Mouse (Mus musculus) yolk sac, embryonic 10.5 days (tissue): ENCODE results near the gene Ciz1.

ENCODE experiments used
- DNase-seq: peaks from one replicate; pipeline ENCODE4 v3.0.0-alpha.2; 2017; ENCODE audit warnings: low spot score

Ciz1 gene

DNA sequence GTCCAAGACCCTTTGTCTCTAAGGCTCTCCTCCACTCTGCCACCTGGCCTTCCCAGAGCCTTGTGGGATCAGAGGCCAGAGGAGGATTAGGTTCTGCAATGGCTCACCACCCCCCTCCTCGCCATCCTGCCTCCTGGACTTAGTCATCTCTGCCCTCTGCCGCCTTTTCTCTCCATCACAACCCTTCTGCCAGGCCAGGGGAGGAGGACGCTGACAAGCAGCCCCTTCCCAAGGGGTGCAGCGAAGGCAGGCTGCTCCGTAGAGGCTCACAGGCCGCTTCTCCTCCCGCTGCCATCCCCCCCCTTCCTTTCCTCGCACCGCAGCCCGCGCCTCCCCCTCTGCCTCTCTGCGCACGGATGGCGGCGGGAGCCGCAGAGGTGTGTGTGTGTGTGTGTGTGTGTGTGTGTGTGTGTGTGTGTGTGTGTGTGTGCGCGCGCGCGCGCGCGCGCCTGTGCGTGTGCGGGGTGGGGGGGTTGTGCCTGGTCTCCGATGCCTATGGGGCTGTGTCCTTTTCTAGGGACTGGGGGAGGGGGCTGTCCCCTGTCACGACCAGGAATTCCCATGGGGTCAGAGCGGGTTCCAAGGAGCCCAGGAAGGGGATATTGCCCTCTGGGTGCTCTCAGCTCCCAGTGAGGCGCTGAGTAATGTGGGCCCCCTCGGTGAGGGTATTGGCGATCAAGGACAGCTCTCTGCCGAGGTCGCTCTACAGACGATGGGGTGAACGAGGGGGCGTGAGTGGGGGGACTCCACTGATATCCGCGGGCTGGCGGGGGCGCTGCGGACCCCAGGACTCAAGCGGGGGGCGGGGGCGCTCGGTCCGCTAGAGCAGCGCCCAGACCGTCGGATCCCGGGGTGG lies at the start of gene Ciz1:
Gene Ciz1 (plus strand): TSS at position 177 of the 856 bp plus-strand sequence.
- no peak for DNase-seq

DNA sequence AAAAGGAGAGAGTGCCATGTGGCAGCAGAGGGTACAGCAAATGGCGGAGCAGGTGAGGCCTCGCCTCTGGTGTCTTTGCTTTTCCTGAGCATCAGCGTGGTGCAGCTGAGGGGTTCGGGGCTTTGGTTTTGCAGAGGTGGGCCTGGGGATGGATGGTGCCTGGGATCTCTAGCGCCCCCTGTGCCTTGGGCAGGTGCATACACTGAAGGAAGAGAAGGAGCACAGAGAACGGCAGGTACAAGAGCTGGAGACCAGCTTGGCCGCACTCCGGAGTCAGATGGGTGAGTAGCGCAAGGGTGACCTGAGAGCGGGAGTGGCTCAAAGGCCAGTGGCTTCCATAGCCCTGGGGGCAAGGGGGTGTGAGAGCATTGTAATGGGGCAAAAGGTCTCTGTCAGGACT lies 49.2 kb upstream of the Ciz1 start:
- no peak for DNase-seq

- peak; percentile 58 for DNase-seq
These were observed 47.8 kb upstream of the Ciz1 start for GRCm38 (mm10) chr2:32304145-32304832.

- no peak for DNase-seq
These were observed 46.5 kb upstream of the Ciz1 start for GRCm38 (mm10) chr2:32305668-32306067.

GRCm38 (mm10) chr2:32306176-32306575 lies 46.0 kb upstream of the Ciz1 start:
- DNase-seq: no peak

GRCm38 (mm10) chr2:32307247-32307798 lies 44.8 kb upstream of the Ciz1 start:
- DNase-seq: no peak

DNA sequence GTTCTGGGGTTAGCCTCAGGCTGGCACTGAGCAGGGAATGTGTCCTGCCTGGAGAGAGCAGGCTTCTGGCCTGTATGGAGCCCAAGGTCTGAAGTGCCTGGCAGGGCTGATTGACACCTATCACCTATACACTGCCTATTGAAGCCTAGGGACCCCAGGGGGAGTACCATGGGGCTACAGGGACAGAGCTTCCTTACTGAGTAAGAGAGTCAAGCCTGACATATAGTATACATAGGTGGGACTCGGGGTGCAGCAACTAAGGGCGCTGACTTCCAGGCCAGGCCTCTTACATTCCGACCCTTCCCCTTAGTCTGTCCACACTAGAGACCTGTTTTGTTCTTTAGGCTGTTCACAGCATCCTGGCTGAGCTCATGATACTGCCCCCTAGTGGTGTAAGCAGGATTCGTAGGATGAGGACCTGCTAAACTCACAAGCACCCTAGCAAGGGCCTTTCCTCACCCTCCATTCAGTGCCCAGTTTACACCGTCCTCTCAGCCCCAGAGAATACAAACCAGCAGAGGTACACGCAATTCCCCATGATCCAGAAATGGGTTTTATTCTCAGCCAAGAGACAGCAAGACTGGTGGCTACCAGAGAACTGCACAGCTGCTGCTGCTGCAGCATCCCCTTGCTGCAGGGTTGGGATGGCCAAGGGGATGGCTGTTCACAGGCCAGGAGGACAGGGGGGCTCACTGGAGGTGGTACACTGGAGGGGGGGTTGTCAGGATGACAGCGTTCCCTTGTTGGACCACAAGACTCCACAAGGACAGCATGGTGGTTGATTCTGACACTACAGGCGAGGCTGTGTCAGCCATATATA lies 44.0 kb upstream of the Ciz1 start:
- peak; percentile 30 for DNase-seq

- no peak for DNase-seq
These were observed 43.1 kb upstream of the Ciz1 start for GRCm38 (mm10) chr2:32308870-32309568.

- DNase-seq: no peak
These were observed 41.9 kb upstream of the Ciz1 start for GRCm38 (mm10) chr2:32310096-32310845.

DNA sequence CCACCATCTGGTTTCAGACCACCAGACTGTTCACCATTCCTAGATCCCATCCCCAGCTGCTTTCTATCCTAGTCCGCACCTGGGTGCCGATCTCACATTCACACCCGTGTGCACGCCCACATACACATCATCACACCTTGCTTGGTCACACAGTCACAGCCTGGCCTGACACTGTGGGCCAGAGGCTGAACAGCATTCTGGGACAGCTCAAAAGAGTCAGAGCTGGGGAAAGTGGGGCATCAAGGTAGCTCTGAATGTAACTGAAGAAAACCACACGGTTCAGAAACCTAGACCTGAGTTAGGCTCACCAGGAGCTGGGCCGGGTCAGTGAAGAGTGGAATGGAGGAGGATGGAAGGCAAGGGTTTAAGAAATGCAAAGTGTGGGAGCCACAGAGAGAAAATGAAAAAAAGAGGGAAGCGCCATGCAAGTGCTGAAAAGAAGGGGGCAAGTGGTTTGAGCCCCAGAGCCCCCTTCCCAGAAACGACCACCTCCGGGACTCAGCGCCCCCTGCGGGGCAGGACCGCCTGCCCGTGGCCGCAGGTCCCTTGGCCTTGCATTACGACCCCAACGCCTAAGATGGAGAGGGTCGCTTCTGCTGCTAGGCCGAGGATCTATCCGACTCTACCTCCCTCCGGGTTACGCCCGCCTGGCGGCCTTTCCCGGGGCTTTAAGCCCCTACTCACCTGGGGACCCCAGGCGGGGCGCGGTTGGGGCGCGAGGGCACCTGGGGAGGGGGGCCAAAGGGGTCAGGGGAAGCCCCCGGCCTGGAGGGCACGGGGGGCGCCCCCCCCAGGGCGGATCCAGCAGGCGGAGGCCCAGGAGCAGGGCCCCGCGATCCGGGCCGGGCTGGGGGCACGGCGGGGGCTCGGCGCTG lies 40.4 kb upstream of the Ciz1 start:
- no peak for DNase-seq

- DNase-seq: peak; percentile 93
These were observed 39.7 kb upstream of the Ciz1 start for GRCm38 (mm10) chr2:32312318-32312964.

- DNase-seq: no peak
These were observed 37.3 kb upstream of the Ciz1 start for GRCm38 (mm10) chr2:32314831-32315230.

DNA sequence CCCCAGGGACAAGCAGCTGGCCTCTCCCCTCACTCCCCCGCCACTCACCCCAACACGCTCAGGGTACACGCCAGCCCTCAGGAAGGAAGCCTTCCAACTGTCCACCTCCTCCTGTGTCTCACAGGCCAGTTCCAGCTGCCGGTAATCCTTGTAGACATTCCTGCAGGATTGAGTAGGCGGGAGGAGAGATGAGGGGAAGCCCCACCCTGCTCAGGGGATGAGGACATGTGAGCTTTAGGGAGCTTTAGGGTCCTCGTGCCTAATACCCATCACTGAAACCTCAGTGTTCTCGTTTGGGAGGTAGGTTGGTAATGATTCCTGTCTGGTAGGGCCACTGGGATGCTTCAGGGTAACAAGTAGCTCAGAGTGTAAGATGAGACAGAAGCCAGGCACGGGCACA lies 36.4 kb upstream of the Ciz1 start:
- peak; percentile 58 for DNase-seq

DNA sequence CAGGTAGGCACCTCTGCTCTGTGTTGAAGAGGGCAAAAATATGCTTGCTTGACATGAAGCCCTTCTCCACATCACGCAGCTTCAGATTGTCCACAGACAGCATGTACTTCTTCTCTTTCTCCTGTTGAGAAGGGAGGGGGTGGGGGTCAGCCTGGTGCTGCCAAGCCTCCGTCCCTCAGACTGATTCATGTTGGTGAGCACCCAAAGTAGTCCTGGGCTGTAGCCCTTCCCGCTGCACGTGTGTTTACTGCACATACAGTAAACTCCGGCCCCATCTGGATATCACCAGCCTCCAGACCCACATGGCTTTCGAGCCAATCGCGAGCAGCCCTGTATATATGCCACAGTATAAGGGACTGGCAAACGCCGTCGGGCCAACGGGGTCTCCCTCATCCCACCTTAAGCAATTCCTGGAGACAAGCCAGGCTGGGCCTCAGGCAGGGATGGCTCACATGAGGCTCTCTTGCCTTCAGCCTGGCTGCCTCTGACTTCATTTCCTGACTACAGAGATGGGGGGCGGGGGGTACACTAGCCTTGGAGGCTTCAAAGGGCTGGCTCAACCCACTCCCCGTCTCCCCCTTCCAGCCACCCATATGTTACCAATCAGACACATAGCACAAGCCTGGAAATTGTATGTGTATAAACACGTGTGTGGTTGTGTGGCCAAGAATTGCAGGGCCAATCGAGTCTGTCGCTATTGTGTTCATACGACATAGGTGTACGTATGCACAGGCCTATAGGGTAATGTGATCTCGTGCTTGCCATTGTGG lies 35.1 kb upstream of the Ciz1 start:
- DNase-seq: no peak

DNA sequence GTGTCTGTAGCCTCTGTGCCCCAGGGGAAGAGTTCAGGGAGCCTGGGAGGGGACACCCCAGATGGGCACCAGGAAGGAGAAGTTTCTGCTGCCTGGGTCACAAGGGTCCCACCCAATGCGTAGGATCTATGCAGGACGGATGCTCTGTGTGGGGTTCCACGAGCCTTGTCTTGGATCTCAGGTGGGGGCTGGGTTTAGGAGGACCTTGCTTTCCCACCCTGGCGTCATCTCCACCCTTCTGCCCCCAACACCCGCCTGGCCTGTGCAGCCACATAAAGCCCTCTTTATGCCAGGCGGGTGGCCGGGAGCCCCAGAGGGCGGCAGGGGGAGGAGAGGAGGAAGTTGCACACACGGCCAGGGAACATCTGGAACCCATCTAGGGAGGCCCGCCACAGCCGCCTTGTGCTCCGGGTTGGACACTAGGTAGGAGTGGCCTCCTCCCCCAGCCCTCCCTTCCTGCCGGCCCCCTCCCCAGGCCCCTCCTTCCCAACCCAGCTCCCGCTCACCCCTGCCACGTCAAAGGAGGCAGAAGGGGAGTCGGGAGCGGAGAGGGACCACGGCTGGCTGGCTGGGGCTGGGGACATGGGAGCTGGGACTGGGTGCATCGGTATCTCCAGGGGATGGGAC lies 34.2 kb upstream of the Ciz1 start:
- DNase-seq: peak; percentile 86

DNA sequence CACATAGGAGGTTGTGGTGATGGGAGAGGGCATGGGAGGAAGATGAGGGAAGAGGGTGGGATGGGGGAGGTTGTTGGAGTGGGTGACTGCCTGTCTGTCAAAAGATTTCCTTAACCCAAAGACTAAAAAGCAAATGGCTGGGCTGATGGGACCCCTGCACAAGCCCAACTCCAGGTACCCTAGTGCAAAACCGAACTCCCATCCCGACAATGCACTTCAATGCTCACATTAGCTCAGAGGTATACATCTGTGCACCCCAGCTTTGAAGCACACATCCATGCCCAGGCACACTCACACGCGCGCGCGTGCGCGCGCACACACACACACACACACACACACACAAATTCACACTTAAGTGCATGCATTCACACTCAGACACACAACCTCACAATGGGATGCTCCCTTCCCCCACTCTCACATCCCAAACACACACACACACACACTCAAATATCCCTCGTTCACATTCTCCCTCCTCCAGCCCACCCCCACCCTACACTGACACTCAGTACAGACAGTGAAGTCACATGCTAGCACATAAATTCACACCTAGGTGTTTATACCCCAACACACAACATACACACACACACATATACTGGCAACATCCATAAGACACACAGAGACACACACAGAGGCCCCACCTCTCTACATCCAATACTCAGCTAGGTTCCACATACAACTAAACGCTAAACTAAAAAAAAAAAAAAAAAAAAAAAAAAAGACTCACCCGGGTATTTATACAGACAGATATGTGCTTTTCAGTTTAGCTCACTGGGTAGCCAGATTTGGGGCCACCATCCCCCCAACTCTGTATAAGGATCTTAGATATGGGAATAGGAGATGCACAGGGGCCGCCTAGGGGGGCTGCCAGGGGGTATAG lies 33.2 kb upstream of the Ciz1 start:
- DNase-seq: no peak
